Comparison of ENCODE assay signal across 8 mouse cellular contexts in the genomic region with DNA sequence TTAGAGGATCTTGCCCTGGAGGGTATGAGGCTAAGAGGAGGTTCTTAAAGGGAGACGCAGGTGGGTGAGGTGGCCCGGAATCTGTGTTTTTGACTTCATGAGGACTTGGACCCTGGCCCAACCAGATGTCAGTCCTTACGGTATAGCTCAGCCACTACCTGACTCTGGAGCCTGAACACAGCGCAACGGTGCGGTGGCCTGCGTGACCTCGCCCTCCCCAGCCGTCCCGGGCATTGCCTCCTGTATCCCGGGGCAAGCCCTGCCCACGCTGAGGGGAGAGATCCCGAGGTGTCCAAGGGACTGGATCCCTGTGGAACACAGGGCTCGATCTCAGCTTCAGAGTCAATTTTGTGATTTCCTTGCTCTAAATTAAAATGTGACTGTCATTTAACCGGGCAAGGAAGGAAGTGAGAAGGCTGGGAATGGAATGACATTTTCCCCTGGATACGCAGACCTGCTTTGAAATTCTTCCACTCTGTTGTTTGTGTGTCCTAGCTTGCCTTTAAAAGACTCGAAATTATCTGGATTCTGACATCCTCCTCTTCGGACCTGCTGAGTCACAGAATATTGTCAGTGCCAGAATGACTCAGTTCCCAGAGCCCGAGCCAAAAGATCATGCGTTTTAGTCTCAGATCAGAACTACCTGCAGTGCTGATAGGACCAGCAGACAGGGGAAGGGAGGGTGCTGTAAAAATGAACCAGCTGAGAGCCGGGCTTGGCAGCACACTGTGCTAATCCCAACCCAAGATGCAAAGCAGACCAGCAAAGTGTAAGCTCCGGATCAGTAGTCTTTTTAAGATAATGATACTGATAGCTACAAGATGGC. TPM values are rescaled to one million over a fixed set of nuclear protein-coding genes. Genes with fewer than 3 reads are reported as not detected.
DNase-seq lines count a peak whose midpoint lies in the region; ATAC-seq and TF ChIP-seq lines count a peak whose summit lies in the region.

No protein-coding gene starts in this region.

- H3K27me3 ChIP-seq in CH12.LX (replicated peaks) = no peaks in the 10 kb centered on the region
- no peaks in the 10 kb centered on the region for H3K27me3 ChIP-seq in cerebellum, adult 2 months (ENCODE audit: control insufficient read depth, insufficient read depth, low read length)
- no peaks in the 10 kb centered on the region for H3K27me3 ChIP-seq in hindbrain, embryonic 16.5 days (replicated peaks; ENCODE audit: control insufficient read depth, insufficient read depth, low read length)
- H3K27me3 ChIP-seq in neural tube, embryonic 12.5 days (replicated peaks) = no peaks in the 10 kb centered on the region

- H3K4me2 ChIP-seq in CH12.LX (ENCODE audit: insufficient read depth, low read depth, poor library complexity, severe bottlenecking) = peak overlapping the region; percentile 64
- H3K4me2 ChIP-seq in hindbrain, embryonic 16.5 days (ENCODE audit: low read length) = peak overlapping the region; percentile 97
- peak overlapping the region; percentile 97 for H3K4me2 ChIP-seq in neural tube, embryonic 12.5 days (replicated peaks)

- no peak for TF ChIP-seq CTCF in CH12.LX (conservative IDR thresholded peaks at IDR 0.05 in 1 of 2, IDR thresholded peaks at IDR 0.05 in 1 of 2; ENCODE audit: low read depth in 2 of 2, low read length in 2 of 2)
- TF ChIP-seq CTCF in cerebellum, adult 2 months (IDR thresholded peaks at IDR 0.05; ENCODE audit: borderline replicate concordance, insufficient read depth, low read depth, low read length) = no peak

- TF ChIP-seq EP300 in CH12.LX (IDR thresholded peaks at IDR 0.05; ENCODE audit: low read length) = no peak

- dilution Hi-C loops in CH12.LX (cut with MboI; ENCODE audit: extremely low pct_ligation_motif_present, extremely low pct_unique_long_range_greater_than_20kb, low sequenced_read_pairs) = no loop called here

- H3K27ac ChIP-seq in CH12.LX (ENCODE audit: insufficient read depth, low read depth) = peak overlapping the region; percentile 5; the same call in 1 of the 2 replicates
- H3K27ac ChIP-seq in cerebellum, adult 2 months (ENCODE audit: insufficient read depth, low read length) = peak overlapping the region; percentile 10
- H3K27ac ChIP-seq in hindbrain, embryonic 16.5 days (ENCODE audit: low read depth, low read length) = peak overlapping the region; percentile 90
- H3K27ac ChIP-seq in neural tube, embryonic 12.5 days = no peak overlapping the region

- H3K9me3 ChIP-seq in CH12.LX (replicated peaks; ENCODE audit: low read length) = no peaks in the 10 kb centered on the region
- H3K9me3 ChIP-seq in hindbrain, embryonic 16.5 days (ENCODE audit: control insufficient read depth, low read length) = no peaks in the 10 kb centered on the region
- no peaks in the 10 kb centered on the region for H3K9me3 ChIP-seq in neural tube, embryonic 12.5 days

- peak; percentile 71 for ATAC-seq in hindbrain, embryonic 16.5 days
- ATAC-seq in neural tube, embryonic 12.5 days (ENCODE audit: low FRiP score, low read depth) = no peak; the same call in 1 of the 2 replicates

- TF ChIP-seq POLR2A in CH12.LX (IDR thresholded peaks at IDR 0.05; ENCODE audit: low read depth, low read length) = no peak; the same call in 1 of the 2 replicates
- TF ChIP-seq POLR2A in cerebellum, adult 2 months (IDR thresholded peaks at IDR 0.05; ENCODE audit: borderline replicate concordance, insufficient read depth, low read length) = no peak

- peaks cover 0 to 4% of the 10 kb centered on the region in 2 experiments for H3K36me3 ChIP-seq in CH12.LX (replicated peaks in 1 of 2; ENCODE audit: control insufficient read depth in 1 of 2, insufficient read depth in 1 of 2, low read length in 1 of 2)
- H3K36me3 ChIP-seq in hindbrain, embryonic 16.5 days (ENCODE audit: control insufficient read depth, insufficient read depth, low read length) = no peaks in the 10 kb centered on the region
- no peaks in the 10 kb centered on the region for H3K36me3 ChIP-seq in neural tube, embryonic 12.5 days

- H3K9ac ChIP-seq in CH12.LX (ENCODE audit: insufficient read depth, low read depth) = peak overlapping the region; percentile 50
- peak overlapping the region; percentile 94 for H3K9ac ChIP-seq in hindbrain, embryonic 16.5 days (ENCODE audit: low read depth, low read length)
- H3K9ac ChIP-seq in neural tube, embryonic 12.5 days = peak overlapping the region; percentile 95

- peaks cover 16% of the 10 kb centered on the region for H3K79me2 ChIP-seq in CH12.LX (replicated peaks; ENCODE audit: control insufficient read depth, extremely low read depth, insufficient read depth, poor library complexity, severe bottlenecking)

- H3K4me3 ChIP-seq in CH12.LX (replicated peaks in 1 of 3; ENCODE audit: low read depth in 2 of 3, low read length in 2 of 3, poor library complexity in 1 of 3) = peak overlapping the region; percentile 71 to 92 (median 89)
- H3K4me3 ChIP-seq in cerebellum, adult 2 months (replicated peaks; ENCODE audit: insufficient read depth, low read depth, low read length) = peak overlapping the region; percentile 76
- H3K4me3 ChIP-seq in hindbrain, embryonic 16.5 days (ENCODE audit: low read length) = peak overlapping the region; percentile 85
- peak overlapping the region; percentile 94 for H3K4me3 ChIP-seq in neural tube, embryonic 12.5 days

- WGBS in cerebellum, adult 2 months = under 1% methylated on average over 22 of the region's 22 CpGs
- whole genome bisulfite sequencing in hindbrain, embryonic 16.5 days = 6% methylated on average over 22 of the region's 22 CpGs
- 9% methylated on average over 22 of the region's 22 CpGs for WGBS in neural tube, embryonic 12.5 days

- DNase-seq in 3T3-L1 (ENCODE audit: low read depth, low spot score) (peak; percentile 98), CH12.LX (ENCODE audit: extremely low read depth) (peak; percentile 75), liver (peak; percentile 31)
- peak; percentile 52 to 71 for DNase-seq in cerebellum, adult 2 months
- DNase-seq in gastrocnemius, adult 18-20 months (ENCODE audit: low spot score) = peak; percentile 72
- DNase-seq in spleen, postnatal 14 days (ENCODE audit: low spot score in 2 of 2) = no peak

- in situ Hi-C loops in CH12.LX (cut with MboI; ENCODE audit: low pct_ligation_motif_present, low pct_unique_long_range_greater_than_20kb, low sequenced_read_pairs) = no loop called here

- TF ChIP-seq RAD21 in CH12.LX (IDR thresholded peaks at IDR 0.05; ENCODE audit: low read depth, low read length) = no peak

- H3K4me1 ChIP-seq in CH12.LX (ENCODE audit: control insufficient read depth in 1 of 2, insufficient read depth in 2 of 2) = peaks cover 4 to 18% of the 10 kb centered on the region in 2 experiments
- H3K4me1 ChIP-seq in cerebellum, adult 2 months (ENCODE audit: control insufficient read depth, insufficient read depth, low read length) = peaks cover 5% of the 10 kb centered on the region; the same call in 1 of the 2 replicates
- H3K4me1 ChIP-seq in hindbrain, embryonic 16.5 days (ENCODE audit: control insufficient read depth, insufficient read depth, low read depth, low read length) = peaks cover 25% of the 10 kb centered on the region
- peaks cover 22% of the 10 kb centered on the region for H3K4me1 ChIP-seq in neural tube, embryonic 12.5 days

TF ChIP-seq in CH12.LX, 34 proteins besides CTCF, POLR2A, EP300 and RAD21 (continues in another document):
- TF ChIP-seq ELF1 (IDR thresholded peaks at IDR 0.05; ENCODE audit: low read depth, low read length) (no peak), JUND (conservative IDR thresholded peaks at IDR 0.05; ENCODE audit: low read depth, low read length) (no peak), IRF4 (IDR thresholded peaks at IDR 0.05; ENCODE audit: low read depth, low read length) (peak; percentile 45; the same call in 1 of the 2 replicates), USF1 (IDR thresholded peaks at IDR 0.05; ENCODE audit: low read depth, low read length) (no peak), SMC3 (IDR thresholded peaks at IDR 0.05; ENCODE audit: low read depth, low read length) (no peak), ZC3H11A (IDR thresholded peaks at IDR 0.05; ENCODE audit: low read depth, low read length) (no peak), E2F4 (IDR thresholded peaks at IDR 0.05; ENCODE audit: insufficient replicate concordance, low read depth, low read length) (no peak), TBP (conservative IDR thresholded peaks at IDR 0.05; ENCODE audit: low read depth, low read length) (0 out of 2 replicates have a peak, but pooled peaks have one; percentile 26), UBTF (IDR thresholded peaks at IDR 0.05; ENCODE audit: low read depth, low read length) (no peak), SIN3A (IDR thresholded peaks at IDR 0.05; ENCODE audit: low read length) (no peak), CHD2 (IDR thresholded peaks at IDR 0.05; ENCODE audit: low read length) (no peak), USF2 (conservative IDR thresholded peaks at IDR 0.05; ENCODE audit: low read depth, low read length) (no peak), TCF12 (IDR thresholded peaks at IDR 0.05; ENCODE audit: low read depth, low read length) (peak; percentile 41; the same call in 1 of the 2 replicates), MAX (IDR thresholded peaks at IDR 0.05; ENCODE audit: low read length) (0 out of 2 replicates have a peak, but pooled peaks have one; percentile 37), ZMIZ1 (IDR thresholded peaks at IDR 0.05; ENCODE audit: low read depth, low read length) (no peak), NELFE (IDR thresholded peaks at IDR 0.05; ENCODE audit: low read depth, low read length) (no peak; the same call in 1 of the 2 replicates), BHLHE40 (IDR thresholded peaks at IDR 0.05; ENCODE audit: low read depth, low read length) (0 out of 2 replicates have a peak, but pooled peaks have one; percentile 9), POLR2AphosphoS2 (IDR thresholded peaks at IDR 0.05; ENCODE audit: low read depth, low read length) (no peak), ZKSCAN1 (IDR thresholded peaks at IDR 0.05; ENCODE audit: borderline replicate concordance, low read depth, low read length) (no peak), KAT2A (IDR thresholded peaks at IDR 0.05; ENCODE audit: insufficient replicate concordance, low read length) (0 out of 2 replicates have a peak, but pooled peaks have one; percentile 15), ETS1 (conservative IDR thresholded peaks at IDR 0.05; ENCODE audit: low read depth, low read length) (no peak), CHD1 (IDR thresholded peaks at IDR 0.05; ENCODE audit: low read depth, low read length) (no peak), MAFK (IDR thresholded peaks at IDR 0.05; ENCODE audit: insufficient replicate concordance, low read length) (peak; percentile 87)

RNA-seq across cellular contexts. Expression of a gene that starts 0.9 kb away (rescaled TPM):
- total RNA-seq in CH12.LX (2012; rRNA removed) (9.4 and 10.5 TPM in 2 replicates), CH12.LX (2014; rRNA removed) (4.1 and 5.7 TPM in 2 replicates)
- 13.1 and 16.7 TPM in 2 replicates for polyA plus RNA-seq in CH12.LX (2012; ENCODE audit: insufficient read length, low read depth)
- polyA plus RNA-seq in cerebellum, adult 2 months (2012; rRNA removed) = 21.3 and 22.2 TPM in 2 replicates
- 10 to 100 TPM; 44.8 to 52.1 TPM for total RNA-seq in gastrocnemius, adult 18-20 months (2021)
- polyA plus RNA-seq in hindbrain, embryonic 16.5 days (2015; fragmentation: Nextera tagmentation; extraction: Ambion mirVana) = 15.4 and 19.1 TPM in 2 replicates
- 31.7 and 36.8 TPM in 2 replicates for polyA plus RNA-seq in neural tube, embryonic 12.5 days (2016; fragmentation: Nextera tagmentation; extraction: Ambion mirVana)

Comparison
In these comparisons a context has a peak if more than half of its experiments do, and no peak if none do; other contexts are left out.
1. DNase-seq: peak in 3T3-L1 (single experiment), CH12.LX (single experiment), cerebellum, adult 2 months (2 of 2), gastrocnemius, adult 18-20 months (single experiment) and liver (single experiment); none in spleen, postnatal 14 days (0 of 2).
2. Peak in every context shown above with its lines, with median percentiles within 50 percentile points of each other: H3K4me2 ChIP-seq, H3K4me3 ChIP-seq and H3K9ac ChIP-seq.